Mouse (Mus musculus) frontal cortex, postnatal 36 days (tissue): ENCODE measurements around the gene Ccnt2.
A peak's percentile ranks its signal among the peaks of the same experiment; 100 is the strongest.
"Not testable (repeated sequence)": the region's sequence is repeated elsewhere in the genome, so short reads cannot be mapped to it uniquely, and the experiment has no call there.

Experiments used
- DNase-seq, 2 experiments: peaks; one replicate each; pipeline ENCODE4 v3.0.0; 2022; ENCODE audit warnings: low spot score in 2 of 2

The Ccnt2 gene

DNA sequence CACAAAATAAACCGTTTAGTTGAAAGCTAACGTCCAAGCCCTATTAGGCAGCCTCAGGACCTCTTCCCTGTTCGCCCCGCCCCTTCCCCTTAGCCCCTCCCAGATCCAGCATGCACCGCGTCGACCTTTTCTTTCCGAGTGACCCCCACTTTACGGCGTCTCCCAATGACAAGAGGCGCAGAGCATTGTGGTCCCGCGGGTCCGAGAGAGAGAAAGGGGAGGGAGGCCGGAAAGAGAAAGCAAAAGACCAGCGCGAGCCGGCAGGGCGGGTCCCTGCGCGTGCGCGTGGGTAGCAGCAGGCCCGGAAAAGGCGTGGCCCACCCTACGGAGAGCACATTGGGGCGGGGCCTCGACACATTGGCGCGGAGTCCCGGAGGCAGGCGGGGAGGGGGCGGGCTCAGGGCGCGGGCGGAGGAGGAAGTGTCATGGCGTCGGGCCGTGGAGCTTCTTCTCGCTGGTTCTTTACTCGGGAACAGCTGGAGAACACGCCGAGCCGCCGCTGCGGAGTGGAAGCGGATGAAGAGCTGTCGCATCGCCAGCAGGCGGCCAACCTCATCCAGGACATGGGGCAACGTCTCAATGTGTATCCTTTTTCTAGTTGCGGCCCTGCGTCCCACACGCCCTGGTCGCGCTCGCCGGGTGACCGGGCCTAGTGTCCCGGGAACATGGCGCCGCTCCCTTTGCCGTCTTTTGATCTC, at the start of gene Ccnt2:
TSS of gene Ccnt2 (plus strand) at position 362 of the 698 bp plus-strand sequence.
- DNase-seq = peak; percentile 99

DNA sequence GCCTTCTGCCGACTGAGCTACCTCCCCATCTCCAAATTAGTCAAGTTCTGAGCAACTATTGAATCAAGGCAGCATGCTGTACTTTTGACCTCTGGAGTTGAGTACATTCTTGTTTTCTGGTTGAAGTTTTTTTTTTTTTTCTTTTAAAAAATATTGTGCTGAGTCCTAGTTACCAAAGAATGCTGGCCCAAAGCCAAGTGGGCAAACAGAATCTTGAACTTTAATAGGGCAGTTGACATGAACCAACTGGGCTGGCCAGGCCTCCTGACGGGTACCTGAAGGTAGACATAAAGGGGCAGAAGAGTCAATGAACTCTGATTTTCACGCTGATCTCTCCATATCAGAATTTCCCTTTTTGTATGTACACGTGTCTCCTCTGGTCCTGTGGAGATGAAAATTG, 44.9 kb upstream of the Ccnt2 start, which contains the start of gene Acmsd:
TSS of gene Acmsd (plus strand) at position 318 of the 400 bp plus-strand sequence.
- no peak for DNase-seq

DNA sequence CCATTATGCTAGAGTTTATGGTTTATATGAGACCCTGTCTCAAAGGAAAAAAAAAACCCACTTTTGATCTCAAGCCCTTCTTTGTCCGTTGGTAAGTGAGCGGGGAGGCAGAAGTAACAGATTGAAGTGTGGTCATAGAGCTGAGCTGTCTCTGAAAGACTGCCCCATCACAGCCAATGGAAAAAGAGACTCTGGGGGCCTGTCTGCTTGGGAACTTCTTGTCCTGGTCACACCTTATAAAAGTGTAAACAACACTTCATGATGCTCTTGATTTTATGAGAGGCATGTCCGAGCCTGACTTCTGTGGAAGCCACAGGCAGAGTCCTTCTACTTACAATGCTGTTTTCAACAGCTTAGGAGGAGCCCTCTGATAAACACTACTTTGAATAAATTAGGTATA, 42.9 kb upstream of the Ccnt2 start:
- no peak for DNase-seq

DNA sequence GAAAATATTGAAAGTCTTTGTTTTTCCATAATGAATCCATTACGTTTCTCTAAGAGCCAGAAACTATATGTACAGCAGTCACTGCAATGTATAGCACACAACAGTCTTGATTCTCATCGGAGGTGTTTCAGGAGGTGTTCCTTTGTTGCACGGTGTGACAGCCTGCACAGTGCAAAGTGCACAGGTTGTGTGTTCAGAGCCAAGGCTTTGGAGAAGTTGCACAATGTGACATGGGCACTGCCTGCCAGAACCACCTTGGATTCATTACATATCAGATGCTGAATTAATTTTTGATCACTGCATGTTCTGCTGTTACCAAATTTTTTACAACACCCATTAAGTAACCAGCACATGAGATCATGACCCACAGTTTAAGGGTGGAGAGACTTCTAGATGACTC, 41.5 kb upstream of the Ccnt2 start:
- no peak for DNase-seq

DNA sequence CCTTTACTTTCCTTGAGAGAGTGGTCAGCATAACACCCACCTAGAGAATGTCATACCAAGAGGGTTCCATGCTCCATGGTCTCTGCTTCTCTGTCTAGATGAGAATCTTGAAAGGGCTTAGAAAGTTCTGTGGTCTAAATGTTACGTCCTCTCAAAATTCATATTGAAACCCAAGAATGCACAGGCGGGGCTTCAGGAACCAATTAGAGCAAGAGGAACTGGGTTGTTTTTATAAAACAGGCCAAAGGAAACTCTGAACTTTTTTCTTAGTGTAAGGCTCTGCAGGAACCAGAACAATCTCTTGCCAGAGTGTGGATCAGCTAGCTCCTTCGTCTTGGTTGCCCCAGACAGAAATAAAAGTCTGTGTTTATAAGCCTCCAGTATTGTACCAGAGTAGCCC, 41.1 kb upstream of the Ccnt2 start:
- DNase-seq = no peak

DNA sequence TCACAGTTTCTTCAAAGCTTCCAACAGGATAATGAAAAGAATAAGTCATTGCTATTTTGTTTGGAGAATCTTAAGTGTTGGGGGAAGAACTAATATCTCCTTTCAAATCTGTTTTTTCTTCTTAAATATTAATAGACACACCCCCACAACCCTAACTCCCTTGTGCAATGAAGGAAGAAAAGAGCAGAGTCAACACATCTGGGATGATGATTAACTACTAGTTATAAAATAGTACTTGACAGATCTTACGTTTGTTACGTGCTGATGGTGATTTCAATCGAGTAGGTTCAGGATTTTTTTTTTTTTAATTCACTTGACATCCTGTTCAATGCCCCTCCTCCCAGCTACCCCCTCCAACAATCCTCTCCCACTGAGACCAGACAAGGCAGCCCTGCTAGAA, 38.6 kb upstream of the Ccnt2 start:
- DNase-seq = no peak

DNA sequence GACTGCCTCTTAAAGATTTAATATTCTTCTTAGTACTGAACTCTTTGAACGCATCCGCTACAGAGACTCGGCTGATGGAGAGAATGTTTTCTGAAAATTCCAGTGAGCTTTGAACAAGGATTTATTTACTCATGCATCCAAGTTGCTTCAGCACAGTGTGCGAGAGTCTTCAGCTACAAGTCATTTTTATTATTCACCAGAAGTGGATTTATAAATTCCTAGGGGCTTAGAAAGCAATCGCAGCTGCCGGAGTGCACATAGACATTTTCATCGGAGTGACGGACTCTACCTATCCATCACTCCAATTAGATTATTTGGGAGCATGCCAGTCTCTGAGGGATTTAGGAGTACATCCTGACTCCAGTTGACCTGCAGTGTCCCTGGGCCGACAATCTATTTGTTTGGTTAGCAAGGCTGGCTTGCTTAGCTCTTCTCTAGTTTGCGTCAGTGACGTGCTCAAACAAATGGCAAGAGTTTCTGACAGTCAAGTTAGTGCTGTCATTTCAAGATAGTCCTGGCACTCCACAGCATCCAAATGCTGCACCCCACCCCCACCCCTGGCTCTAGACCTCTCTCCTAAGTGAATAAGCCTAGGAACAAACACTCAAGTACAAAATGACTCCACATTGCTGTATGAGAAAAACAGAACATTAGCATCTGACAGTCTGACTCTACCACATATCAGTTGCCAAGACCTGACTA, 23.4 kb upstream of the Ccnt2 start:
- DNase-seq = no peak

DNA sequence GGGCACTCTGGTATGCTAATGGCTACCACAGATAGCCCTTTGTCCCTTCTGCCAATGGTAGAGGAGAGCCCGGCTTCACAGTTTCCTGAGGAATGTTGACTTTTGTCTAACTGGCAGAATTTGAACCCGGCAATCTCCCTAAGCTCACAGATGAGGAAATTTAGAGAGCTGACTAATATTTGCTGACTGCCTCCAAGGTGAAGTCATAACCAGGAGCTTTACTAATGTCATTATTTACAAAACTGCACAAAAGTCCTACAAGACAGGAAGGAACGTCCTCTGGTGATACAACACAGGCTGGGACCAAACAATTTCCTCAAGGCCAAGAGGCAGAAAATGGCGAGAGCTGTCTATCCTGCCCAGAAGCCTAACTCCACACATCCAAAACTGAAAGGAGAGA, 18.2 kb upstream of the Ccnt2 start:
- DNase-seq = no peak

DNA sequence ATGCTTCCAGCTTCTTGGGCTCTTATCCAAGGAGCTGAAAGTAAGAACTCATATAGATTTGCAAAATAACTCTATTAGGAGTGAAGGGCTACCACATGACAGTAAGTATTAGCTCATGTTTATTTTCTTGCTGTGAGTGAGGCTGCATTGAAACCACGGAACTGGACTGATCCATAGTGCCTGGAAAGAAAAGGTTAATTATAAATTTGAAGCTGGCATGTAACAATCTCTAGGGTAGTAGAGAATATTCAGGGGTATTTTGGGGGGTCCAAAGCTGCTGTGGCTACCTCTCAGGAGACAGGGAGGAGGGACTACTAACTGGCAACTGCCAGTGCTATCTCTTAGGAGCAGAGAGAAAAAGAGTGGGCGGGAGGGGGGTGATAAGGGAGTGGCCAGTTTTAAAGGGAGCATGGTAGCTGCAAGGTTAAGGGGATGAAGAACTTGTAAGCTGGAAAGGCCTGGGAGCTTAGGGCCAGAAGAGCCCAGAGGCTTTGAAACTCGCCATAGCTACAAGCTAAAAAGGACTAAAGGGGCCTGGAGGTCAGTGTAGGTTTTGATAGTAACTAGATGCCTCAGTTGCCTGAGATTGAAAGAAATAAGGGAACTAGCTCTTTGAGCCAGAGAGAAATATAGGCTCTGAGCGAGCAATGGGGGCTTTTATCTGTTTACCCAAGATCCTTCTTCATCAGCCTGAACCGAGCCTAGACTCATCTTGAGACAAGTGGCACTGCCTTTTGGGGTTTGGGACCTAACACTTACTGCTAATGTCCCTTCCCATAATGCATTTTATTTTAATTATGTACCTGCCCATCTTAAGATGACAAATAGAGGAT, 17.4 kb upstream of the Ccnt2 start:
- DNase-seq = no peak

DNA sequence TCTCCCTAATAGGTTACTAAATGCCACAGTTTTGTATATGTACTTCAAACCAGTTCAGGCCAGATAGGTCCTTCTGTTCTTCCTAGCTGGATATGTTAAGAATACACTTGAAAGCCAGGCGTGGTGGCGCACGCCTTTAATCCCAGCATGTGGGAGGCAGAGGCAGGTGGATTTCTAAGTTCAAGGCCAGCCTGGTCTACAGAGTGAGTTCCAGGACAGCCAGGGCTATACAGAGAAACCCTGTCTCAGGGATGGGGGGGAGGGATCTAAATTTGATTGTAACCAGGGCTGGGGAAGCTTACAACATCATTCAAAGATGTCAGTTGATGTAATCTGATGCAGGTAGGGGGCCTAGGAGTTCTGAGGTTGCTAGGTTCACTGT, 16.8 kb upstream of the Ccnt2 start:
- DNase-seq = not testable (repeated sequence)

DNA sequence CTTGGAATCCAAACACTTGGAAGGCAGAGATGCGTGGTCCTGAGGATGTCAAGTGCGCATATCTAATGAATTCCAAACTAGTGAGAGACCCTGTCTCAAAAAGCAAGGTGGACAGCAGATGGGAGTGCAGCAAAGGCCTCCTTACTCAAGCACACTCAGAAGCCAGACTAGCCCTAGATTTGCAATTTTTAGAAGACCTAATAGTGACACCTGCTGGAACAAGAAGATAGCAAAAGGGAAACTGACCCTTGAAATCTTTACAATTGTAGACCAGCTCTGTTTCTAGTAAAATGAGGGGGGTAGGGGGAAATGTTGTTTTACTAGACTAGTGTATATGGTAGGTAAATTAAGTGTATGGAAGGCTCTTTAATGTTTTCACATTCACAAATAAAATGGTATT, 8.5 kb upstream of the Ccnt2 start:
- no peak for DNase-seq

DNA sequence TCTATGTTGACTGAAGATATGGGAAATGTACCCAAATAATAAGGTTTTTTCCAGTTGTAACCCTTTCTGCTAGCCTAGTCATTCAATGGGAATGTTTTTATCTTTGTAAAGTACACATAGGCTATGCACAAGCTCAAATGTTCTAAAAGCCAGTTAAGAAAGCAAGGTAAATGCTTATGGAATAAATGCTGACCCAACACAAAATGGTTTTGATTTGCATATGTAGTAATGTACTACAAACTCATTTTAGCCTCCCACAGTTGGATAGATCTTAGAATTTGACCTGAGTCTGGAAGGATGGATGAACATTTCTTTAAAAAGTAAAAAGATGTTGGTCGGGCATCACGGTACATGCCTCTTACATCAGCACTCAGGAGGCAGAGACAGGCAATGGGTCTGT, 7.2 kb upstream of the Ccnt2 start:
- no peak for DNase-seq

DNA sequence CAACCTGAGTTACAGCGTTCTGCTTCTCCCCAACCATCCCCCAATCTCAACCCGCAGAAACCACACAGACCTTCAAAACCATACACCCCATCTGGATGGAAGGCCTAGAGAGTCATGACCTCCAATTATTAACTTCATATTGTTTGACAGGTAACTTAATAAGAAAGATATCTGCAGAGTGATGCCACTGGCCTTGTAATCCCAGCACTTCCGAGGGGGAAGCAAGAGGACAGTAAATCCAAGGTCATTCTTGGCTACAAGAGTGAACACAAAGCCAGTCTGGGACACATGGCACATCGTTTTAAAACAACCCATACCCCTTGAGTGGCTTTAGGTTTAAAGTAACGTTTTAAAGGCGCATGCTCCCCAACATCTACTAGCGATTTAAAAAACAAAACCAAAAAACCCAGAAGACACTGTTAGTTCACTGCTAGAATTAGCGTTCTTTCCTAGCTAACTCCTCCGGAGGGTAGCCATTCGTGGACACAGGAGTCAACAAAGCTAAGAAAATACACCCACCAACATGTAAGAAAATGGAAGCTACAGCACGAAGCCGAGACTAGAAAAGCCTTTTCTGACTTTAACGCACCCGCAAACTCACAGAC, 664 bp upstream of the Ccnt2 start:
- DNase-seq = peak in 1 of 2 experiments; percentile 17

DNA sequence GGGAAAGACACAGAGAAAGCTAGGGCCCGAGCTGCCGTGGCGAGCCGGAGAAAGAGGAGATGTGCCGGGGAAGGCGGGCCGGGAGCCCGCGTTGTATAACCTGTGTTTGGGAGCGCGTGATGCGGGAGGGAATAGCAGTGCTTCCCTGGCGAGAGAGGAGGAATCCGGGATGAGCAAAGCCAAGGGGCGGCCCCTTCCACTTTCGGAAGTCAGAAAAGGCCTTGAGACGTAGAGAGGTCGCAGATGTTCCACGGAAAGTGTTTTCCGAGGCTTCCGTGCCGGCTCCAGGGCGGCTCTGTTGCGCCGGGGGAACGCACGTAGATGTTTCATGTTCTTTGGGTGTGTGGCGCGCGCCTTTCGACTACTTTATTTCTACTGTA, 527 bp downstream of the Ccnt2 start:
- DNase-seq = no peak

DNA sequence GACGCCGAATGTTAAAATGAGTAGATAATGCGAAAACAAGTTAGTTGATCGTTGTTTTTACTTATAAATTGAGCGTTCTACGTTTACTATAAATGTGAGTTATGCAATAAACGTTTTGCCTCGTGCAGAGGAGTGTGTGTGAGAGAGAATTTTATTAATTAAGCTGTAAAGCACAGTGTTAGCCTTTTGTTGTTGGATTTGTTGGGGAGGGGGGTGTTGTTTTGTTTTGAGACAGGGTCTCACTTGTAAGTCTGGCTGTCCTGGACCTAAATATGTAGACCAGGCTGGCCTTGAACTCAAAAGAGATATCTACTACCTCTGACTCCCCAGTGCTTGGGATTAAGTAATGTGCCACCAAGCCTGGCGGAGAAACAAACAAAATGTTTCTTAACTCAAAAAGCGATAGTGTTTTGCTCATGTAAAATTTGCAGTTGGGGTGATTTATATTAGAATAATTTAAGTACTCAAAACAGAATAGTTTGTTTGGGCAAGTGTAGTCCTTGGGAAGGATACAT, 1.3 kb downstream of the Ccnt2 start:
- no peak for DNase-seq

DNA sequence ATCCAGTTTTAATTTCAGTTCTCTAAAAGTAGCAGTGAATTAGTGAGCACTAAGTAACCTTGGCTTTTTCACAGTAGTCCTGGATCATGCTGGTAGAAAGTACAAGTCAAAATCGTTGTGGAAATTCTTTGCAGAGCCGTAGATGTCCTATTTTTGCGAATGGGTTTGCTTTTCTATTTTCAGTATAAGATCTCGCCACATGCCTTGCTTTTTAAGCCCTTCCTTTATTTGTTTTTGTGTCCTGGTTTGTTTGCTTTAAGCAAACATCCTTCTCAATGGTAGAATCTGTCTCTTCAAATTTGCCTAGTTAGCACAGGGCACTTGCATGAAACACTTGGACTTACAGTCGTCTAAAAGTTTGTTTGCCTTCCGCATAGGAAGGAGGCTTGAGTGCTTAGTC, 2.3 kb downstream of the Ccnt2 start:
- DNase-seq = no peak

DNA sequence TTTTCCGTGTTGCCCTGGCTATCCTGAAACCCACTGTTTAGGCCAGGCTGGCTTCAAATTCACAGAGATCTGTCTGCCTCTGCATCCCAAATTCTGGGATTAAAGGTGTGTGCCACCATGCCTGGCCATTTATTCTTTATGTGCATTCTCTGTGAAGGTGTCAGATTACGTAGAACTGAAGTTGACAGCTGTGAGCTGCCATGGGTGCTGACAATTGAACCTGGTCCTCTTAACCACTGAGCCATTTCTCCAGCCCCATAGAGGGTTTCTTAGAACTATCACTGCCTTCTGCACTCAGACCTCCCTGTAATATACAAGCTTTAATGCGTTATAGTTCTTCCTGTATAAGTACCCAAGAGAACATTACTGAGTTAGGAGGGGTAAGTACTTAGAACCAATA, 4.6 kb downstream of the Ccnt2 start:
- no peak for DNase-seq

DNA sequence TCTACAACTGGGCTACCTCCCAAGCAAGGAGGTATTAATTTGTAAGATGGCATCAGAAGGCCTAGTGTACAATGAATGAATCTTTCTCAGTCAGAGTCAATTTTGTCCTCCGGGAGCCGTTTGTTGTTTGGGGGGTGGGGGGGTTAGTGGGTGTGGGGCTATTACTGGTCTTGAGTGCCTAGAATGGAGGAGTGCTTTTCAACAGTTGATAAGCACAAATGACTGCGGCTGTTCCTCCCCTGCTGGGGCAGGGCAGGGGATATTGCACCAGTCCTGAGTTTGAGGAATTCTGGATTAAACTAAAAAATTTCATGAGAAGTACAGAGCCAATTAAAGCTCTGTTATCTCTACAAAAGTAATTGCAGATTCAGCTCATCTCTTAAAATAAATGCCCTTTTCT, 6.2 kb downstream of the Ccnt2 start:
- DNase-seq = no peak

DNA sequence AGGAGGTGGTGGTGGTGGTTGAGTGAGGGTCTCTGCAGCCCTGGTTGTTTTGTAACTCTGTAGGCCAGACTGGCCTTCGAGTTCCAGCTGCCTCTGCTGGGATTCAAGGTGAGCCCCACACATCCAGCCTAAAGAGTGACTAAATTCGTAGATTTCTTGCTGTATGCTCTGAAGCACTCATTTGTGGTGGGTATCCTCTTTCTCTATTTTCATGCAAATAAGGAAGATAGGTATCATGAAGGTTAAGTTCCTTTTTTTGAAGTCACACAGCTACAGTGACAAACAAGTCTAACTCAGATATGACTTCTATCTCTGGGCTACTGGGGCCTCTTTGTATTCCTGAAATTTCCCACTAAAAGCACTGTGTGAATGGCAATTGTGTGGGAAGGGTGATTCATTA, 6.9 kb downstream of the Ccnt2 start:
- no peak for DNase-seq

DNA sequence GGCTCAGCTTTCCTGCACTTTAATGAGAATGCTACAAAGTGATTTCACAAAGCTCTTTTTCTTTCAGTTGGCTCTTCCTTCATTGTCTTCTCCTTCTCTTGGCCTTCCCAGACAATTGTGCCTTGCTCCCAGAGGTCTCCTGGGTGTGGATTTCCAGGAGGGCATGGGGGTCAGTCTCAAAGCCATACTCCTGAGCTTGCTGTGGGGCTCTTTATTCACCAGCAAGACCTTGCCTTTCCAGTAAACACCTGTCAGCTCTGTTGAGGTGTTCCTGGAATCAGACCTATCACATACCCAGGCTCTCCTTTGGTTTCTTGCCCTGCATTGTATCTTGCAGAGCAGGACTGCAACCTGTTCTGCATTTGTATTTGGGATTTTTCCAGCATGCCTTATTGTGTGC, 9.9 kb downstream of the Ccnt2 start:
- no peak for DNase-seq

DNA sequence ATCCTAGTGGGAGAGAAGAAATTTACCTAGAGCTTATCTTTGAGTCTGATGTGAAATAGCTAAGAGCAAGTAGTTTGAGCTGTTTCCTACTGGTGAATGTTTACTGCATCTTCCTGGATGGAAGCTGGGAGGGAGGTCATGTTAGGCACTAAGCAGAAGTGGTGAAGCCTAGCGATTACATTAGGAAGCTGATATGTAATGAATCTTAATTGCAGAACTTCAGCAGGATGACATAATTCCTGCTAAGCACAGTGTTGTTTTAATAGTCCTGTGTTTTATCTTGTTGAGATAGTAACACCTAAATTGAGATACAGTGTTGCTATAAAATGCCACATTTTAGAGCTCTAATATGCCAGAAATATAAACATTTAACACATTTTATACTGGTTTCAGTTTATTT, 11.9 kb downstream of the Ccnt2 start:
- no peak for DNase-seq

DNA sequence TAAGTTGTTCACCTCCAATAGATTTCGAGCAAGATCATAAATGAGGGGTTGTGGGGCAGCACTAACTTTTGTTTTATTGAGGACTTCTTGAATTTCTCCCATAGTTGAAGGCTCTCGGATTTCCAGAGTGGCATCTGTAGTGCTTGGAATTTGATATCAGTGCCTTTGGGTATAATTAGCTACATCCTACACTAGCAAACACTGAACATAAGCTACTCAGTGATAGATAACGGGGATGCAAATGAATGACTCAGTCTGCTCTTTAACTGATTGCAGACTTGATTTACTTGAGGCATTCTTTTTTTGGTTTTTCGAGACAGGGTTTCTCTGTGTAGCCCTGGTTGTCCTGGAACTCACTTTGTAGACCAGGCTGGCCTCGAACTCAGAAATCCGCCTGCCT, 15.0 kb downstream of the Ccnt2 start:
- no peak for DNase-seq
